Mouse (Mus musculus) lung, postnatal 36 days (tissue): ENCODE data around the gene Saa4.
"Not testable (repeated sequence)": the region's sequence is repeated elsewhere in the genome, so short reads cannot be mapped to it uniquely, and the experiment has no call there.

Source experiments
- DNase-seq: peaks from one replicate; pipeline ENCODE4 v3.0.0; 2022; ENCODE audit warnings: mixed read lengths

The Saa4 gene

DNA sequence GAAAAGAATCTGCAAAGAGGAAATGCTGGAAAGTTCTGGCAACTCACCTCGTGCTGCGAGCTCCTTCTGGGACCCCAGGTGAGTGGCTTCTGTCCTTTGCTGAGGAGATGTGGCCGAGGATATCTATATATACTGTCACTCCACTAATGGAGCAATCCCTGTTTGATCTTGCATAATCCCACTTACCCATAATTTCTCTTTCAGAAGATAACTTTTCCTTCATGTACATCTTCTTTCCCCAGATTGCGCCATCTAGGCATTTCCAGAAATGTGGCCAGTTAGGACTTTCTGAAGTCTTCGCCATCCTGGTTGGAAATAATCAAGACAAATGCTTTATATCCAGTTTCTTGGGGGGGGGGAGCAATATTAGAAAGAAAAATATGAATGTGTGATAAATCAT is 16.8 kb downstream of the Saa4 start, which contains the start of gene Saa3:
TSS of gene Saa3 (minus strand) at position 101 of the 400 bp plus-strand sequence.
- no peak for DNase-seq

DNA sequence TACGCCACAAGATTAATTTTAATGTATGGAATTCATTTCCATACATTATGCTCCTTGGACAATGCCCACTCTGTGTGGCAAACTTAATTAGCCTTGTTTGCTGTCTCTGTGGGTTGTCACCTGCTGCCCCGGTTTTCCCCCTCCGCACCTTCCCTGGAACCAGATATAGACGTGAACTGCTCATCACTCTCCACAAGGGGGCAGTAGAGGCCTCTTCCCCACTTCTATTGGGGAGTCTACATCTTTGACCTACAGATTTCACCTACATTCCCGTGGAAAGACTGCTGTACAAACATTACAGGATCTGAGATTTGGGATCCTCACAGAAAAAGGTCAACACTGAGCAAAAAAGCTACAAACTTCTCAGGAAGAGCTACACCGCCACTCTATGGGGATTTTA is 17.9 kb downstream of the Saa4 start:
- peak; percentile 77 for DNase-seq

DNA sequence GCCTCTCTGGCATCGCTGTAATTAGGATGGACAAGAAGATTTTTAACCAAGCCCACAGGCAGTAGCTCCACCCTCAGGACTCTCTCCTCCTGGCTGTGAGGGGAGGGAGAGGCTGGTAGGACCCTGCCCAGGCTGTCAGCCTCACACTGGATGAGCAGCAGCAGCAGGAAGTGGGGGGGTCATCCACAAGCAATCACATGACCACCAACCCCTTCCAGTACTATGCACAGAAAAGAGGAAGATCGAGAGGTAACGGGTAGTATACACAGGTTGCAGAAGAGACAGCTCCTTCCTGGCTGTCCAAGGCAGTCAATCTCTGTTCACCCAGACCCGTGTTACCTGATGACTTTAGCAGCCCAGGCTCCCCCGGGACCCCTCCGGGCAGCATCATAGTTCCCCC is 20.2 kb downstream of the Saa4 start:
- no peak for DNase-seq

DNA sequence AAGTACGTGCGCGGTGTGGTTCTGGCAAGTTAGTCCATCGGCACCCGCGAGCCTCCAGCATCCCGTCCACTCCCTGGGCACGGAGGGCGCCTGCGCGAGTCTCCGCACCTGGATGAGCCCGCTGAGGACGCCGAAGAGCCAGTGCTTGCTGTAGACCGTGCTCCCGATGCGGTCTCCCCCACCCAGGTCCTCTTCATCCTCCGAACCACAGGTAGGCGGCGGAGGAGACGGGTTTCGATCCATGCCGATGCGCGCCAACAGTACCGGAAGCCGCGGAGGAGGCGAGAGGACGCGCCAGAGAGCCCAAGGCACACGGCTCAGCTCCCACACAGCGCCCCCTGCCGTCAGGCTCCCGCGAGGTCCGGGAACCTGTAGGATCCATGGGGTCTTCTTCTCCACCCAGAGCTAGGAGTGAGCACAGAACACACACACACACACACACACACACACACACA is 22.0 kb downstream of the Saa4 start, which contains the start of gene Saal1:
TSS of gene Saal1 (minus strand) at position 291 of the 455 bp plus-strand sequence.
- peak; percentile 91 for DNase-seq

DNA sequence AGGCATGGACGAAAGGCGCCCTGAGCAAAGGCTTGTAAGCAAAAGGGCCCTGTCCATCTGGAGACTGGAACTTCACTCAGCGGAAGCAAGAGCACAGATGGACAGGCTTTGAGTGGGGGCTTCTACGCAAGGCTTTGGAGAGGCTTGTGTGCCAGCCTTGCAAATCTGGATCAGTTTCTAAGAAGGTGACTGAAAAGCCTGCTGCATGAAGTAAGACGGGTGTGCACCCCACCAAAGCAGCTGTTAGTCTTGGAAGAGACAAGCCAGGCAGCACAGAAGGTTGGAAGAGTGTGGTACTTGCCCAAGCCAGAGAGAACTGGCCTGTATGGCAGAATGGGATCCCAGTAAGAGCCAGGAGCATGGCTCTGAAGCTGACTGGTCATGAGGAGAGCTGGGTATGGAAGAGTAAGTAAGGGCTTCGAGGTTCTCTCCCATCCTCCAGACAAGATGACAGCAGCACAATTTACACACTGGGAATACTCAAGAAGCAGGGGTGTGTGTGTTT is 31.8 kb downstream of the Saa4 start:
- no peak for DNase-seq

DNA sequence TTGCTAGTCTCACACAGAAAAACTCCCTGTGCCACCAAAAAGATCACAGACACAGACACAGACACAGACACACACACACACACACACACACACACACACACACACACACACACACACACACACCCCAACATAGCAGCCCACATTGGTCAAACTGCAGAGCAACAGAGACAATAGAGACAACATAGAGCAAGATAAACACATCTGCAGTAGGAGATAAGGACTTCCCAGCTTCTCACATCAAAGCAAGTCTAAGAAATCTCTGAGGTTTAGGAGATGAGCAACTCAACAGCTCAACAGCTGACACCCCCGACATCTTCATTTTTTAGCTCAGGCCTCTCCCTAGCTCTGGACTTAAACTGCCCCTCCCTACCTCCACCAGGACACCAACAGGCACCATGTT is 35.6 kb downstream of the Saa4 start:
- no peak for DNase-seq

DNA sequence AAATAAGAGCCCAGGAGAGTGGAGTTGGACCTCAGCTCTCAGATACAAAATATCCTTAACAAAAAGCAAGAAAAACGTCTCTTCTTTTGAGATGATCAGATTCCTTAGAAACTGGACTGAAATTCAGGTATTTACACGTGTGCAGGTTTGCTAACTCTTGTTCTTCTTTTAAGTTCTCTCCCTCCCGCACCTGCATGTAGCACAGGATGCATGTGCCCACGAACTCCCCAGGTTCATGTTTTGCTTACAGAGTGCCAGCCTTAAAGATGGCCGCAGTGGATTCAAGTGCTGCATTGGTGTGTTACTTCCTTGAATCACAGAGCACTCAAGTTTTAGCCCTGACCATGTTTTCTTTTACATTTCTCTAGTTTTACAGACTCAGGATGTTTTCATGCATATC is 45.6 kb downstream of the Saa4 start:
- peak; percentile 6 for DNase-seq

DNA sequence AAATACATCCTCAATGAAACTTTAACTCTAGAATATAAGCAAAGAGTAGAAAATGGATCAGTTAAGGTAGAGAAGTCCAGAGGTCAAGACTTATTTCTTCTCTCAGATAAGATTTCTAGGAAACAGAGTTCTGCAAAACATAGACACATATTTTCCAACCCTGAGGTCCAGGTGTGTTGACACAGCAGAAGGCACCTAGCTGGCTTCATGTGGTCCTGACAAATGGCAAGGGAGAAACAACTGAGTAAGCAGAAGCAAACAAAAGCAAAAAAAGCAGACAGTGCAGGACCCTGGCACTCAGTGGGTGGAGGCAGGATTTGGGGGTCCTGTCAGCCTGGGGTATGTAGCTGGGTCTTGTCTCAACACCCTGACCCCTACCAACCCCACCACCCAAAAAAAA is 51.7 kb downstream of the Saa4 start:
- DNase-seq = no peak

DNA sequence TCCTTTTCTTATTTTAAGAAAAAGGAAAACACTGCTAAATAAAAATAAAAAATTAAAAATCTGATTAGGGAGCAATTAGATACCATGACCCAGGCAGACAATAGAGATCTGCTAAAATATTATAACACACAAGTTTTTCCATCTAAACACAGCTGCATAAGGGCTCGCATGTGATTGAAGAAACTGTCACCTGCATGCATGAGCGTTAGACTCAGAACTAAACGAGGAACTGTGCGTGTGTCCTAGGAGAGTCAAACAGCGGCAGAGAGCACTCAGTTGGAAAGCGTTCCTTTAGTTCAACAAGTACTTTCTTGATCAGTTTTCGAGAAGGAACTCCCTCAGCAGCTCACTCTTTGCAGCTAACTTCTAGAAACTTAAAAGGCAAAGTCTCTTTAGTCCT is 53.4 kb downstream of the Saa4 start:
- DNase-seq = not testable (repeated sequence)

DNA sequence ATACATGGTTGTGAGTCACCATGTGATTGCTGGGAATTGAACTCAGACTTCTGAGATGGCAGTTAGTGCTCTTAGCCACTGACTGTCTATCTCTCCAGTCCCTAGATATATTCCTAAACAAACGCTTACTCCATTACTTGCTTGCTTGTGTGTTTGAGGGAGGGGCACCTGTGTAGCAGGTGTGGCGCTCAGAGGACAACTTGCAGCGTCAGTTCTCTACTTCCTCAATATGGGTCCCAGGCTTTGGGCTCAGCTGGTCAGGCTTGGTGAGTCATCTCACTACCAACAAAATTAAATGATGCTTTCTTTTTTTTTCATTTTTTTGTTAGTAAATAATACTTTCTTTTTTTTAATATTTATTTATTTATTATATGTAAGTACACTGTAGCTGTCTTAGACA is 54.0 kb downstream of the Saa4 start:
- no peak for DNase-seq
